Mouse (Mus musculus): ENCODE measurements around the gene Gm11214.

- no peak for TF ChIP-seq CTCF (IDR thresholded peaks at IDR 0.05; ENCODE audit: low read depth)
- TF ChIP-seq EP300 (IDR thresholded peaks at IDR 0.05; ENCODE audit: low read depth), result no peak
Measured at GRCm38 (mm10) chr4:63627111-63627510, 36.1 kb downstream of the Gm11214 start.
